Mouse (Mus musculus) MEL-GATA-1-ER (cell line): Measurements from ENCODE around the gene Rev3l.

Experiments
- DNase-seq: peaks from one replicate; pipeline ENCODE4 v3.0.0-alpha.2; 2012; ENCODE audit warnings: low read depth; ENCODE audit errors: extremely low read depth

The Rev3l gene

GRCm38 (mm10) chr10:39731736-39732265 is at the start of gene Rev3l:
TSS of gene Rev3l (plus strand) at chr10:39732118.
- DNase-seq, result peak; percentile 64

- no peak for DNase-seq
Measured at GRCm38 (mm10) chr10:39682556-39682955, 49.4 kb upstream of the Rev3l start.

GRCm38 (mm10) chr10:39683481-39683880 is 48.4 kb upstream of the Rev3l start:
- no peak for DNase-seq

- no peak for DNase-seq
Measured at GRCm38 (mm10) chr10:39686811-39687210, 45.1 kb upstream of the Rev3l start.

- no peak for DNase-seq
Measured at GRCm38 (mm10) chr10:39687851-39688250, 44.1 kb upstream of the Rev3l start.

- DNase-seq, result no peak
Measured at GRCm38 (mm10) chr10:39691351-39692064, 40.4 kb upstream of the Rev3l start.

- no peak for DNase-seq
Measured at GRCm38 (mm10) chr10:39692152-39692551, 39.8 kb upstream of the Rev3l start.

GRCm38 (mm10) chr10:39707717-39708510 is 24.0 kb upstream of the Rev3l start:
- DNase-seq, result no peak

GRCm38 (mm10) chr10:39716936-39717335 is 15.0 kb upstream of the Rev3l start:
- DNase-seq, result no peak

GRCm38 (mm10) chr10:39730976-39731735 is 762 bp upstream of the Rev3l start:
- DNase-seq, result peak; percentile 42

GRCm38 (mm10) chr10:39732266-39733100 is 565 bp downstream of the Rev3l start:
- peak; percentile 19 for DNase-seq

GRCm38 (mm10) chr10:39733101-39733399 is 1.1 kb downstream of the Rev3l start:
- peak; percentile 28 for DNase-seq

GRCm38 (mm10) chr10:39733421-39733930 is 1.6 kb downstream of the Rev3l start:
- DNase-seq, result no peak

- no peak for DNase-seq
Measured at GRCm38 (mm10) chr10:39736187-39736586, 4.3 kb downstream of the Rev3l start.

- DNase-seq, result no peak
Measured at GRCm38 (mm10) chr10:39742057-39742456, 10.1 kb downstream of the Rev3l start.

GRCm38 (mm10) chr10:39764752-39765151 is 32.8 kb downstream of the Rev3l start:
- DNase-seq, result no peak

- no peak for DNase-seq
Measured at GRCm38 (mm10) chr10:39766702-39767101, 34.8 kb downstream of the Rev3l start.

GRCm38 (mm10) chr10:39772259-39772658 is 40.3 kb downstream of the Rev3l start:
- no peak for DNase-seq

GRCm38 (mm10) chr10:39773940-39774726 is 42.2 kb downstream of the Rev3l start:
- no peak for DNase-seq

- no peak for DNase-seq
Measured at GRCm38 (mm10) chr10:39776927-39777326, 45.0 kb downstream of the Rev3l start.
